In the genomic region with DNA sequence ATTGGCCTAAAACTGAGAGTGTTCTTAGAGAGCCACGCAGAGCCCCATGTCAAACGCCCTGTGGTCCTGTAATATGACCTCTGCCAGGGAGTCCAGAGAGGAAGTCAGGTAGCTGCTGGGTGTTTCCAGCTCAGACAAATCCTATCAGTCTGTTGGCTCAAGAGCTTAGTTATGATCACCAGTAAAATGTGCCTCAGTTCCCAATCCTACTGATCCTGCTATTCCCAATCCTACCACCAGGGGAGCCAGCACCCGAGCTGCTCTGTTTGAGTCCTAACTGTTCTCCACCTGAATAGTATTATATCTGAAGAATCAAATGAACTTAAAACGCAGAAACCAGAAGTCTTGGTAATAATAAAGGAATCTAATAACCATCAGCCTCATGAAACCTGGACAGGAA, we compare ENCODE assay signal across 9 mouse cellular contexts.
DNase-seq lines count a peak whose midpoint lies in the region; ATAC-seq and TF ChIP-seq lines count a peak whose summit lies in the region.
"Had no signal": no experiment of that assay in that cellular context is flagged by ENCODE, and none has a peak within 500 bp of the region (broad histone marks: within the 10 kb centered on the region; RNA-seq: fewer than 3 reads in every experiment).

No protein-coding gene starts in this region.

- H3K9ac ChIP-seq in midbrain, embryonic 14.5 days (replicated peaks; ENCODE audit: low read length), result no peak overlapping the region
- H3K9ac ChIP-seq in midbrain, embryonic 13.5 days (replicated peaks), result no peak overlapping the region
- no peak overlapping the region for H3K9ac ChIP-seq in midbrain, postnatal 0 days (replicated peaks; ENCODE audit: low read length, poor library complexity, severe bottlenecking)
- no peak overlapping the region for H3K9ac ChIP-seq in forebrain, embryonic 12.5 days
- H3K9ac ChIP-seq: limb, embryonic 12.5 days had no signal

- DNase-seq in gastrocnemius, adult 2 months, result no peak
- DNase-seq in gastrocnemius, postnatal 14 days, result no peak
- peak; percentile 28 for DNase-seq in midbrain, embryonic 14.5 days
- peak; percentile 13 for DNase-seq in c-Kit-positive CD71-negative TER-119-negative erythroid progenitor cells, embryonic 14.5 days (ENCODE audit: low read depth)
- no peak for DNase-seq in midbrain, postnatal 0 days (ENCODE audit: low spot score)
- no peak for DNase-seq in layer of hippocampus, adult 8-10 months (ENCODE audit: low spot score in 2 of 2)

- no peaks in the 10 kb centered on the region for H3K36me3 ChIP-seq in midbrain, embryonic 14.5 days (ENCODE audit: control insufficient read depth, insufficient read depth, low read length)
- H3K36me3 ChIP-seq in midbrain, embryonic 13.5 days, result no peaks in the 10 kb centered on the region
- no peaks in the 10 kb centered on the region for H3K36me3 ChIP-seq in midbrain, postnatal 0 days (ENCODE audit: insufficient read depth, low read length)
- no peaks in the 10 kb centered on the region for H3K36me3 ChIP-seq in forebrain, embryonic 12.5 days (replicated peaks)
- H3K36me3 ChIP-seq: limb, embryonic 12.5 days had no signal

- WGBS in midbrain, embryonic 14.5 days, result 84% methylated on average over 4 of the region's 4 CpGs
- WGBS in midbrain, embryonic 13.5 days, result 89% methylated on average over 4 of the region's 4 CpGs
- 82% methylated on average over 4 of the region's 4 CpGs for WGBS in midbrain, postnatal 0 days
- 84% methylated on average over 4 of the region's 4 CpGs for WGBS in forebrain, embryonic 12.5 days

- no peaks in the 10 kb centered on the region for H3K4me1 ChIP-seq in midbrain, embryonic 14.5 days (ENCODE audit: control insufficient read depth, insufficient read depth, low read length)
- peaks cover 4% of the 10 kb centered on the region; the same call in 1 of the 2 replicates for H3K4me1 ChIP-seq in midbrain, embryonic 13.5 days (replicated peaks)
- no peaks in the 10 kb centered on the region for H3K4me1 ChIP-seq in midbrain, postnatal 0 days (ENCODE audit: insufficient read depth, low read length)
- H3K4me1 ChIP-seq in forebrain, embryonic 12.5 days, result 0 out of 2 replicates have a peak, but pooled peaks cover 3% of the 10 kb centered on the region
- H3K4me1 ChIP-seq: limb, embryonic 12.5 days had no signal

- H3K4me3 ChIP-seq in gastrocnemius, adult 2 months, result no peak overlapping the region
- no peak overlapping the region for H3K4me3 ChIP-seq in midbrain, embryonic 14.5 days (replicated peaks; ENCODE audit: low read depth, low read length)
- no peak overlapping the region for H3K4me3 ChIP-seq in midbrain, embryonic 13.5 days (replicated peaks)
- H3K4me3 ChIP-seq in midbrain, postnatal 0 days (ENCODE audit: low read depth, low read length), result no peak overlapping the region
- H3K4me3 ChIP-seq in forebrain, embryonic 12.5 days (replicated peaks), result no peak overlapping the region
- H3K4me3 ChIP-seq: limb, embryonic 12.5 days had no signal

- no peak for ATAC-seq in midbrain, embryonic 14.5 days (ENCODE audit: low FRiP score, low TSS enrichment)
- ATAC-seq in midbrain, embryonic 13.5 days, result no peak
- no peak for ATAC-seq in midbrain, postnatal 0 days (ENCODE audit: low FRiP score)
- no peak for ATAC-seq in forebrain, embryonic 12.5 days (ENCODE audit: low FRiP score)

- no peaks in the 10 kb centered on the region for H3K27me3 ChIP-seq in midbrain, embryonic 14.5 days (ENCODE audit: control insufficient read depth, insufficient read depth, low read length)
- H3K27me3 ChIP-seq in midbrain, embryonic 13.5 days, result no peaks in the 10 kb centered on the region
- H3K27me3 ChIP-seq in midbrain, postnatal 0 days (ENCODE audit: insufficient read depth, low read length), result no peaks in the 10 kb centered on the region
- no peaks in the 10 kb centered on the region for H3K27me3 ChIP-seq in forebrain, embryonic 12.5 days
- H3K27me3 ChIP-seq: limb, embryonic 12.5 days had no signal

- TF ChIP-seq CTCF in gastrocnemius, adult 2 months (IDR thresholded peaks at IDR 0.05), result peak; percentile 64
- TF ChIP-seq CTCF in midbrain, postnatal 0 days (IDR thresholded peaks at IDR 0.05), result peak; percentile 73

- no peak overlapping the region for H3K27ac ChIP-seq in gastrocnemius, adult 2 months
- H3K27ac ChIP-seq in midbrain, embryonic 14.5 days (replicated peaks; ENCODE audit: low read depth, low read length), result no peak overlapping the region
- no peak overlapping the region for H3K27ac ChIP-seq in midbrain, embryonic 13.5 days
- no peak overlapping the region for H3K27ac ChIP-seq in midbrain, postnatal 0 days (ENCODE audit: low read depth, low read length)
- H3K27ac ChIP-seq in forebrain, embryonic 12.5 days, result no peak overlapping the region
- H3K27ac ChIP-seq: limb, embryonic 12.5 days had no signal

- peaks cover 5% of the 10 kb centered on the region for H3K9me3 ChIP-seq in midbrain, embryonic 14.5 days (ENCODE audit: control insufficient read depth, low read length)
- no peaks in the 10 kb centered on the region for H3K9me3 ChIP-seq in midbrain, embryonic 13.5 days
- no peaks in the 10 kb centered on the region for H3K9me3 ChIP-seq in midbrain, postnatal 0 days (ENCODE audit: low read length)
- H3K9me3 ChIP-seq in forebrain, embryonic 12.5 days, result no peaks in the 10 kb centered on the region

- intact Hi-C loops in gastrocnemius, adult 2 months (cut with DNase I), result no loop called here
- intact Hi-C loops in gastrocnemius, postnatal 14 days (cut with DNase I; ENCODE audit: low total_unique reads), result no loop called here

- H3K4me2 ChIP-seq in midbrain, embryonic 14.5 days (ENCODE audit: low read length), result no peak overlapping the region
- no peak overlapping the region for H3K4me2 ChIP-seq in midbrain, embryonic 13.5 days (replicated peaks)
- no peak overlapping the region for H3K4me2 ChIP-seq in midbrain, postnatal 0 days (ENCODE audit: low read depth, low read length, poor library complexity, severe bottlenecking)
- no peak overlapping the region for H3K4me2 ChIP-seq in forebrain, embryonic 12.5 days
- H3K4me2 ChIP-seq: limb, embryonic 12.5 days had no signal

Comparison
In these comparisons a context has a peak if more than half of its experiments do, and no peak if none do; other contexts are left out.
1. DNase-seq: peak in midbrain, embryonic 14.5 days (single experiment) and c-Kit-positive CD71-negative TER-119-negative erythroid progenitor cells, embryonic 14.5 days (single experiment); none in gastrocnemius, adult 2 months (single experiment), gastrocnemius, postnatal 14 days (single experiment), midbrain, postnatal 0 days (single experiment) and layer of hippocampus, adult 8-10 months (0 of 2).